Mouse (Mus musculus): Measurements from ENCODE around the gene Vps45.

- no peak for TF ChIP-seq EP300 (IDR thresholded peaks at IDR 0.05; ENCODE audit: low read depth)
- TF ChIP-seq CTCF (IDR thresholded peaks at IDR 0.05; ENCODE audit: low read depth) = no peak
Observed at GRCm38 (mm10) chr3:96087219-96087618, 29.0 kb upstream of the Vps45 start.

Measured in liver, embryonic 14.5 days (tissue).